Mouse (Mus musculus): ENCODE data around the gene Gzmm. TPM values are rescaled to one million over a fixed set of nuclear protein-coding genes. Genes with fewer than 3 reads are reported as not detected.

The Gzmm gene
- polyA plus RNA-seq, 1 experiment from 2014 or later, result 0.26 TPM

GRCm38 (mm10) chr10:79682916-79683582, 5.8 kb upstream of the Gzmm start:
- peaks cover 47% of the 10 kb centered on the region for H3K36me3 ChIP-seq
- H3K4me2 ChIP-seq, result peak overlapping the region; percentile 87
- no peak for ATAC-seq
- peaks cover 10% of the 10 kb centered on the region; the same call in 1 of the 2 replicates for H3K27me3 ChIP-seq (replicated peaks)
- H3K4me1 ChIP-seq, result peaks cover 41% of the 10 kb centered on the region
- H3K4me3 ChIP-seq, result peak overlapping the region; percentile 94
- WGBS (ENCODE audit: insufficient replicate concordance), result 3% methylated on average over 10 of the region's 10 CpGs
- H3K9ac ChIP-seq, result peak overlapping the region; percentile 91
- H3K27ac ChIP-seq, result peak overlapping the region; percentile 96
- no peaks in the 10 kb centered on the region for H3K9me3 ChIP-seq (replicated peaks)

GRCm38 (mm10) chr10:79683726-79684640, 4.8 kb upstream of the Gzmm start:
- Histone ChIP-seq H3K27me3 (replicated peaks) (peaks cover 4% of the 10 kb centered on the region; the same call in 1 of the 2 replicates), H3K9ac (peak overlapping the region; percentile 91), H3K9me3 (replicated peaks) (no peaks in the 10 kb centered on the region), H3K4me3 (peak overlapping the region; percentile 94), H3K27ac (peak overlapping the region; percentile 96), H3K36me3 (peaks cover 56% of the 10 kb centered on the region), H3K4me1 (peaks cover 41% of the 10 kb centered on the region), H3K4me2 (peak overlapping the region; percentile 87)
- 68% methylated on average over 6 of the region's 6 CpGs for WGBS (ENCODE audit: insufficient replicate concordance)
- no peak for ATAC-seq

- Histone ChIP-seq H3K4me3 (0 out of 2 replicates have a peak overlapping the region, but pooled peaks have one; percentile 94), H3K4me2 (peak overlapping the region; percentile 87)
These were observed 3.8 kb upstream of the Gzmm start for GRCm38 (mm10) chr10:79684770-79685600.

GRCm38 (mm10) chr10:79686219-79686618, 2.6 kb upstream of the Gzmm start:
- ATAC-seq, result no peak
- Histone ChIP-seq H3K27ac (no peak overlapping the region), H3K36me3 (peaks cover 64% of the 10 kb centered on the region), H3K4me3 (no peak overlapping the region), H3K9me3 (replicated peaks) (no peaks in the 10 kb centered on the region), H3K4me2 (no peak overlapping the region), H3K9ac (no peak overlapping the region), H3K4me1 (peaks cover 29% of the 10 kb centered on the region), H3K27me3 (replicated peaks) (no peaks in the 10 kb centered on the region)
- WGBS (ENCODE audit: insufficient replicate concordance), result 82% methylated on average over 2 of the region's 2 CpGs

More at GRCm38 (mm10) chr10:79684770-79685600, 3.8 kb upstream of the Gzmm start:
- H3K36me3 ChIP-seq, result peaks cover 64% of the 10 kb centered on the region
- 91% methylated on average over 25 of the region's 25 CpGs for WGBS (ENCODE audit: insufficient replicate concordance)
- peaks cover 41% of the 10 kb centered on the region for H3K4me1 ChIP-seq
- H3K27ac ChIP-seq, result peak overlapping the region; percentile 96
- peak overlapping the region; percentile 91; the same call in 1 of the 2 replicates for H3K9ac ChIP-seq
- ATAC-seq, result no peak
- no peaks in the 10 kb centered on the region for H3K9me3 ChIP-seq (replicated peaks)
- H3K27me3 ChIP-seq (replicated peaks), result no peaks in the 10 kb centered on the region

GRCm38 (mm10) chr10:79686691-79687090, 2.1 kb upstream of the Gzmm start:
- Histone ChIP-seq H3K9me3 (replicated peaks) (no peaks in the 10 kb centered on the region), H3K36me3 (peaks cover 65% of the 10 kb centered on the region), H3K4me2 (no peak overlapping the region), H3K4me3 (no peak overlapping the region), H3K27ac (no peak overlapping the region), H3K9ac (no peak overlapping the region), H3K4me1 (peaks cover 27% of the 10 kb centered on the region), H3K27me3 (replicated peaks) (no peaks in the 10 kb centered on the region)
- 100% methylated on average over 1 of the region's 1 CpGs for WGBS (ENCODE audit: insufficient replicate concordance)
- no peak for ATAC-seq

GRCm38 (mm10) chr10:79687513-79687912, 1.3 kb upstream of the Gzmm start:
- Histone ChIP-seq H3K27me3 (replicated peaks) (no peaks in the 10 kb centered on the region), H3K4me2 (no peak overlapping the region), H3K36me3 (peaks cover 71% of the 10 kb centered on the region), H3K9ac (no peak overlapping the region), H3K4me1 (peaks cover 27% of the 10 kb centered on the region), H3K4me3 (no peak overlapping the region), H3K27ac (no peak overlapping the region), H3K9me3 (replicated peaks) (peaks cover 8% of the 10 kb centered on the region)
- no peak for ATAC-seq
- 89% methylated on average over 6 of the region's 6 CpGs for WGBS (ENCODE audit: insufficient replicate concordance)

GRCm38 (mm10) chr10:79689178-79689577, 358 bp downstream of the Gzmm start:
- WGBS (ENCODE audit: insufficient replicate concordance), result 84% methylated on average over 3 of the region's 3 CpGs
- no peak overlapping the region for H3K4me2 ChIP-seq
- H3K27me3 ChIP-seq (replicated peaks), result no peaks in the 10 kb centered on the region
- no peak for ATAC-seq
- H3K4me1 ChIP-seq, result peaks cover 12% of the 10 kb centered on the region
- H3K36me3 ChIP-seq, result peaks cover 63% of the 10 kb centered on the region
- no peak overlapping the region for H3K27ac ChIP-seq
- H3K4me3 ChIP-seq, result no peak overlapping the region
- H3K9ac ChIP-seq, result no peak overlapping the region
- peaks cover 8% of the 10 kb centered on the region for H3K9me3 ChIP-seq (replicated peaks)

- no peak overlapping the region for H3K9ac ChIP-seq
- 0 out of 2 replicates have a peak, but pooled peaks cover 11% of the 10 kb centered on the region for H3K4me1 ChIP-seq
- WGBS (ENCODE audit: insufficient replicate concordance), result 93% methylated on average over 2 of the region's 2 CpGs
- no peak overlapping the region for H3K4me2 ChIP-seq
- H3K27me3 ChIP-seq (replicated peaks), result no peaks in the 10 kb centered on the region
- no peak overlapping the region for H3K4me3 ChIP-seq
- peaks cover 34% of the 10 kb centered on the region for H3K36me3 ChIP-seq
- ATAC-seq, result no peak
- no peak overlapping the region for H3K27ac ChIP-seq
- peaks cover 8% of the 10 kb centered on the region for H3K9me3 ChIP-seq (replicated peaks)
These were observed 3.2 kb downstream of the Gzmm start for GRCm38 (mm10) chr10:79691986-79692548.

GRCm38 (mm10) chr10:79693580-79694378, 5.0 kb downstream of the Gzmm start:
- WGBS (ENCODE audit: insufficient replicate concordance), result 66% methylated on average over 12 of the region's 12 CpGs
- no peak overlapping the region for H3K27ac ChIP-seq

GRCm38 (mm10) chr10:79694379-79694655, 5.5 kb downstream of the Gzmm start:
- H3K36me3 ChIP-seq, result peaks cover 12% of the 10 kb centered on the region
- H3K4me1 ChIP-seq, result 0 out of 2 replicates have a peak, but pooled peaks cover 11% of the 10 kb centered on the region
- H3K9ac ChIP-seq, result no peak overlapping the region
- ATAC-seq, result no peak
- H3K27me3 ChIP-seq (replicated peaks), result no peaks in the 10 kb centered on the region; the same call in 1 of the 2 replicates
- H3K4me3 ChIP-seq, result no peak overlapping the region
- WGBS (ENCODE audit: insufficient replicate concordance), result 81% methylated on average over 6 of the region's 6 CpGs
- H3K27ac ChIP-seq, result no peak overlapping the region
- H3K4me2 ChIP-seq, result no peak overlapping the region
- peaks cover 8% of the 10 kb centered on the region for H3K9me3 ChIP-seq (replicated peaks)

More at GRCm38 (mm10) chr10:79693580-79694378, 5.0 kb downstream of the Gzmm start:
- H3K27me3 ChIP-seq (replicated peaks), result no peaks in the 10 kb centered on the region
- no peak overlapping the region for H3K4me3 ChIP-seq
- peaks cover 8% of the 10 kb centered on the region for H3K9me3 ChIP-seq (replicated peaks)
- H3K36me3 ChIP-seq, result peaks cover 17% of the 10 kb centered on the region
- no peak overlapping the region for H3K9ac ChIP-seq
- H3K4me2 ChIP-seq, result no peak overlapping the region
- H3K4me1 ChIP-seq, result 0 out of 2 replicates have a peak, but pooled peaks cover 11% of the 10 kb centered on the region
- no peak for ATAC-seq

Measured in liver, embryonic 12.5 days (tissue).